Mouse (Mus musculus) megakaryocyte, embryonic 14.5 days (primary cell): ENCODE measurements around the gene Rab22a.

Experiments
- FLI1 ChIP-seq: IDR thresholded peaks from 2 replicates; pipeline ENCODE4 v1.6.1; 2012; ENCODE audit warnings: low read length, inconsistent platforms, mixed read lengths
- GATA1 ChIP-seq: IDR thresholded peaks from 3 replicates; pipeline ENCODE4 v1.6.1; 2012; ENCODE audit warnings: mixed read lengths, low read length, inconsistent platforms, borderline replicate concordance

GRCm38 (mm10) chr2:173666876-173667275 lies 7.3 kb downstream of the Rab22a start:
- no peak for TF ChIP-seq GATA1
- no peak for TF ChIP-seq FLI1
